Mouse (Mus musculus): ENCODE results near the gene Eva1b.

Eva1b gene

GRCm38 (mm10) chr4:126120052-126120451 lies 27.5 kb upstream of the Eva1b start:
- no peak for DNase-seq (ENCODE audit: low read depth, low spot score)

- no peak for DNase-seq (ENCODE audit: low read depth, low spot score)
Observed at GRCm38 (mm10) chr4:126120506-126120905, 27.0 kb upstream of the Eva1b start.

- no peak for DNase-seq (ENCODE audit: low read depth, low spot score)
Observed at GRCm38 (mm10) chr4:126123309-126124040, 24.1 kb upstream of the Eva1b start.

GRCm38 (mm10) chr4:126130502-126130901 lies 17.0 kb upstream of the Eva1b start:
- no peak for DNase-seq (ENCODE audit: low read depth, low spot score)

GRCm38 (mm10) chr4:126131290-126132121 lies 16.0 kb upstream of the Eva1b start:
- no peak for DNase-seq (ENCODE audit: low read depth, low spot score)

- DNase-seq (ENCODE audit: low read depth, low spot score): no peak
Observed at GRCm38 (mm10) chr4:126132636-126133264, 14.8 kb upstream of the Eva1b start.

GRCm38 (mm10) chr4:126134236-126134635 lies 13.3 kb upstream of the Eva1b start:
- DNase-seq (ENCODE audit: low read depth, low spot score): no peak

- no peak for DNase-seq (ENCODE audit: low read depth, low spot score)
Observed at GRCm38 (mm10) chr4:126134639-126135038, 12.9 kb upstream of the Eva1b start.

GRCm38 (mm10) chr4:126137773-126138172 lies 9.8 kb upstream of the Eva1b start:
- no peak for DNase-seq (ENCODE audit: low read depth, low spot score)

GRCm38 (mm10) chr4:126141021-126141420 lies 6.5 kb upstream of the Eva1b start:
- DNase-seq (ENCODE audit: low read depth, low spot score): no peak

- no peak for DNase-seq (ENCODE audit: low read depth, low spot score)
Observed at GRCm38 (mm10) chr4:126145396-126145795, 2.1 kb upstream of the Eva1b start.

- no peak for DNase-seq (ENCODE audit: low read depth, low spot score)
Observed at GRCm38 (mm10) chr4:126146974-126147532, 491 bp upstream of the Eva1b start.

GRCm38 (mm10) chr4:126148161-126148961 lies 817 bp downstream of the Eva1b start:
- no peak for DNase-seq (ENCODE audit: low read depth, low spot score)

GRCm38 (mm10) chr4:126149041-126149676 lies 1.6 kb downstream of the Eva1b start:
- DNase-seq (ENCODE audit: low read depth, low spot score): no peak

- DNase-seq (ENCODE audit: low read depth, low spot score): no peak
Observed at GRCm38 (mm10) chr4:126149798-126150197, 2.3 kb downstream of the Eva1b start.

GRCm38 (mm10) chr4:126150297-126150948 lies 2.9 kb downstream of the Eva1b start:
- DNase-seq (ENCODE audit: low read depth, low spot score): peak; percentile 86

GRCm38 (mm10) chr4:126150949-126151320 lies 3.4 kb downstream of the Eva1b start:
- DNase-seq (ENCODE audit: low read depth, low spot score): no peak

GRCm38 (mm10) chr4:126151701-126152440 lies 4.3 kb downstream of the Eva1b start:
- DNase-seq (ENCODE audit: low read depth, low spot score): no peak

GRCm38 (mm10) chr4:126152864-126153263 lies 5.3 kb downstream of the Eva1b start:
- DNase-seq (ENCODE audit: low read depth, low spot score): no peak

- DNase-seq (ENCODE audit: low read depth, low spot score): no peak
Observed at GRCm38 (mm10) chr4:126155183-126155582, 7.6 kb downstream of the Eva1b start.
